Mouse (Mus musculus) brain, embryonic 14.5 days (tissue): ENCODE data around the gene Rasgef1b.

Experiments
- CTCF ChIP-seq: fragments of 200-500 bp; IDR thresholded peaks from 2 replicates; pipeline ENCODE4 v1.5.1; 2012; ENCODE audit warnings: inconsistent platforms, mild to moderate bottlenecking, moderate library complexity, borderline replicate concordance; ENCODE audit not compliant: insufficient read depth, insufficient read length; ENCODE audit errors: extremely low read depth
- POLR2A ChIP-seq: fragments of 200-500 bp; IDR thresholded peaks from 2 replicates; pipeline ENCODE4 v1.6.1; 2012; ENCODE audit warnings: mild to moderate bottlenecking, inconsistent platforms, borderline replicate concordance; ENCODE audit not compliant: poor library complexity, insufficient read depth, insufficient read length, severe bottlenecking; ENCODE audit errors: extremely low read depth

DNA sequence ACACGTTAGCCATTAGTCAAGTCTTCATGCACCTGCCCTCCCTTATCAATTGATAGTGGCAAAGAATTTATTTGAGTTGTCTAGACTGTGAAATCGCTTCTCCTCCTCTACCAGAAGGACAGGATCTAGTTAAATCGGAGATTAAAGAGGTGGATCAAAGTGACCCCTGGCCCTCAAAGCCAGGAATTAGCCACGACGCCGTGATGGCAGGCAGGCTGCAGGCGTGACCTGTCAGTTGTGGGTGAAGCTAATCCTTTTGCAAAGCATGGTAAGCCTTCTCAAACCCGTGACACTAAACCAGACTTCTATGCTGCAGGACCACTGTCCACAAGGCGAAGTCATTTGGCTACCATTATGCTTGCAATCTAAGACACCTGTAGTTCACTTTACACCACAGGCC is 170.6 kb downstream of the Rasgef1b start:
- TF ChIP-seq POLR2A, result no peak
- no peak for TF ChIP-seq CTCF
